Mouse (Mus musculus): ENCODE results near the gene Miga2.
"Not testable (repeated sequence)": the region's sequence is repeated elsewhere in the genome, so short reads cannot be mapped to it uniquely, and the experiment has no call there.

Gene Miga2

GRCm38 (mm10) chr2:30397986-30398512 lies 34.0 kb downstream of the Miga2 start:
- no peak for DNase-seq (ENCODE audit: low spot score)

DNA sequence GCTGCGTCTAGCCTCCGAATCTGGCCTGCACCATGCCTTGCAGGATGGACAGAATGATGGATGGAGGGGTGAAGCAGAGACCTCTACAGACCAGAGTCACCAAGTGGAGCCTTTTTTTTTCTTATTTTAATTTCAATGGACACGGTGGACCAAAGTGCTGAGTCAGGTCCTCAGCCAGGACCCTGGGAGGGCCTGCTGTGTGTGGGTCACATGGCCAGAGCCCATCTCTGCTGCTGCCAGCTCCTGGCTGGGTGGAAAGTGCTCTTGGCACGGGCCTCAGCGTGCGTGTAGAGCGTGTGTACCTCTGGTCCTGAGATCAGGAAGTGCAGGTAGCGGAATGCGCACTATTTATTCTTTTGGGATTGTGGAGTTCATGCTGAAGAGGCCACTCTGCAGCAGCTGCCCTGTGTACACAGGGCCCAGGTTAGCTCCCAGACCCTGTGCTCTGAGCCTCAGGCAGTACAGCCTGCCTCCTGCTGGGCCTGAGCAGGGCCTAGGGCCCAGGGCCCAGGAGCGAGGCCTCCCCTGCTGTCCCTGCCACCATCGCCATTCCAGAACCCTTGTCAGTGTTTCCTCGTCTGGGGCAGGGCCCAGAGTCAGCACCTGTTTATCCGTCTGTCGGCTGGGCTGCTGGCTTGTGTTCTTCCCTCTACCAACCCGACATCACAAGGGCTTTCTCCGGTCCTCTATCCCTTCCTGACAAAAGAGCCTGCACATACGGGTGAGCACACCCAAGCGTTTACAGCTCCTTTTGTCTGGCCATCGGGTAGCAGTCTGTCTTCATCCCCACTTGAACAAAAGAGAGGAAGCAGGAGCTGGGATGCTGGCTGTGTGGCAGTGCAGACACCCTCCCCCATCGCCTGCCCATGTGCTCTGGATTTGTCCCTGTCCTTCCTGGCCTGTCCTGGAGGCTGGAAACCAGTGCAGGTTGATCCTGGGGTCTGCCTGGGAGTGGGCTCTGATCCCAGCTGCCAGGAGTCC lies 35.4 kb downstream of the Miga2 start:
- DNase-seq (ENCODE audit: low spot score), result no peak

GRCm38 (mm10) chr2:30401581-30401980 lies 37.5 kb downstream of the Miga2 start:
- no peak for DNase-seq (ENCODE audit: low spot score)

DNA sequence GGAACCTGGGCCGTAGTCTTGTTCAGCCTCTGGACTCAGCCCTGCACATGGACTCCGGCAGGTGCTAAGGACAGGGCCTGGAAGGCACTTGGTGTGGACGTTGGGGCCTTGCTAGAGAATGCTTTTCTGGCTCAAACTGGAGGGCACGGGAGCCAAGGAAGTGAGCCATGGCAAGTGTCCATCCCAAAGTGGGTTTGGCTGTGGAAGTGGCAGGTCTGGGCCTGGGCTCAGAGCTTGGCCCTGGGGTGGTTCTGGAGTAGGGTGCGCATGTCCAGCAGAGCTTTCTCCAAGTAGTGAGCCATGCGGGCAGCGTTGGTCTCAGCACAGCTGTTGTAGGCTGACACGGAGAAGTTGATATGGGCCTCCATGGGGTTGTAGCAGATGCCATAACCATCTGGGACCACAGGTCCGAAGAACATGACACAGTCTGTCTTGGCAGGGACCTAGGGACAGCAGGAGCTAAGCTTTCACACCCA lies 38.4 kb downstream of the Miga2 start:
- no peak for DNase-seq (ENCODE audit: low spot score)

DNA sequence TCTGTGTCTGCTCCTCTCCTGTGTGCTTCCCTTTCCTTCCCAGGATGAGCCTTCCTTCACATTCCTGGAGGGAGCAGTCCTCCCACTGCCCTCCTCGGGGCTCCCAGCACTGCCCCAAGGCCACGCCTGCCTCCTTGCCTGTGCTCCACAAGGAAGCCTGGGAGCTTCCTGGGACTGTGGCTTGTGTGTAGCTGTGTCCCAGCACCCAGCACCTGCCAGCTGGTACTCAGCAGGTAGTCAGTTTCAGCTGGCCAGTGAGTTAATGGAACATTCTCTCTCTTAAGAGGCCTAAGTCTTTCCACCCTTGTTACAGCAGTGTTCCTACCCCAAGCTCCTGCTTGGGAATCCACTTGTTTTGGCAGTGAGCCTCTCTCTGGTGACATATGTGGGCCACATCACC lies 38.8 kb downstream of the Miga2 start:
- DNase-seq (ENCODE audit: low spot score), result no peak

- no peak for DNase-seq (ENCODE audit: low spot score)
Measured at GRCm38 (mm10) chr2:30403870-30404269, 39.8 kb downstream of the Miga2 start.

- DNase-seq (ENCODE audit: low spot score), result no peak
Measured at GRCm38 (mm10) chr2:30407221-30407620, 43.2 kb downstream of the Miga2 start.

GRCm38 (mm10) chr2:30407778-30408177 lies 43.7 kb downstream of the Miga2 start:
- DNase-seq (ENCODE audit: low spot score), result no peak

DNA sequence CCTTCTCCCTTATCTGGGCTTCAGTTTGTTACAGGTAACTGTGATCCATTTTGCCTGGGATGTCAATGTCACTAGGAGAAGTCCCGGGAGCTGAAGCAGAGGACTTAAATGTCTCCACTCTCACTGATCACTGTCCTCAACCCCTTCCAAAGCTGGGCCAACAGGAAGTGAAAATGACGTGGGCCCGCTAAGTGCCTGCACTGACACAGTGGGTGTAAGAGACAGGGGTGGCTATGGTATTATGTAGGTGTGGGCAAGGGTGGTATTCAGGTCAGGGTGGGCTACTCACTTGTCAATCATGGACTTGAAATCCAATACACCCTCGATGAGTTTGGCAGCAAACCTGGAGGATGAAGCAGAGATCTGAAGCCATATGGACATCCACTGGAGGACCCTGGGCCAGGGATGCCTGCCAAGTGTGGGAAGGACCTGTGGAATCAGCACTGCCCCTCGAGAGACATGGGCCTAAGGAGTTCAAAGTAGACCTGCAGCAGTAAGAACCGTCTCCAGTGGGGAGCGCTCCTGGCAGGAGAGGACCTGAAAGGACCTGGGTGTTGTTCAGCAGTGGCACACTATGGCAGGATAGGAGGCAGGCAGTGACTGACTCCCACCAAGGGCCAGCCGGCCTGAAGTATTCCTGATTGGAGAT lies 44.5 kb downstream of the Miga2 start:
- DNase-seq (ENCODE audit: low spot score), result no peak

DNA sequence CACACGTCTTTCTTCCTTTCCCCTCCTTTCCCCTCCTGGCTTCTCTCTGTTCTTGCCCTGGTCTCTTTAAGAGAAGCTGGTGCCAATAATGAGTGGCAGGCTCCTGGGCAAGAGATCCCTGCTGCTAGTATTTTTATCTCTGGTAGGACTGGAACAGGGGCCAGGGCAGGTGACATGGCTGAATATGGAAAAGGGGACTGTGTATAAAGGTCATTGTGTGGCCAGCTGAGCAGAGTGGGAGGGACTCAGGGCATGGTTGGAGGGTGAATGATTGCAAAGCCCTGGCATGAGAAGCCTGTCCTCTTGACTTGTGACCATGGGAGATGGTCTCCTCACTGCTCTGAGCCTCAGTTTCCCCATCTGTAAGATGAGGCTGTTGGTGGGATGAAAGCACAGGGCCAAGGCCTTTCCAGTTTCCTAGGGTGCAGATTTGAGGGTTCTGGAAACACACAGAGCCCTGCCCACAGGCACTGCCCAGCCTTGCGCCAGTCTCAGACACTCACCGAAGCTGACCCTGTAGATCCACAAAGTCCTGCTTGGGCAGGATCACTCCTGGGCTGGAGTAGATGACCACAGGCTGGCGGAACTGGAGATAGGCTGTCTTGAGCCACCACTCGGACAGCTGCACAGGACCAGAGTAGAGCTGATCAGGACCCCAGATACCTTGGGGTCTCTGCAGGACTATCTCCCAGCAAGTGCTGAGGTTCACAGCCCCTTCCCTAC lies 45.6 kb downstream of the Miga2 start:
- no peak for DNase-seq (ENCODE audit: low spot score)

DNA sequence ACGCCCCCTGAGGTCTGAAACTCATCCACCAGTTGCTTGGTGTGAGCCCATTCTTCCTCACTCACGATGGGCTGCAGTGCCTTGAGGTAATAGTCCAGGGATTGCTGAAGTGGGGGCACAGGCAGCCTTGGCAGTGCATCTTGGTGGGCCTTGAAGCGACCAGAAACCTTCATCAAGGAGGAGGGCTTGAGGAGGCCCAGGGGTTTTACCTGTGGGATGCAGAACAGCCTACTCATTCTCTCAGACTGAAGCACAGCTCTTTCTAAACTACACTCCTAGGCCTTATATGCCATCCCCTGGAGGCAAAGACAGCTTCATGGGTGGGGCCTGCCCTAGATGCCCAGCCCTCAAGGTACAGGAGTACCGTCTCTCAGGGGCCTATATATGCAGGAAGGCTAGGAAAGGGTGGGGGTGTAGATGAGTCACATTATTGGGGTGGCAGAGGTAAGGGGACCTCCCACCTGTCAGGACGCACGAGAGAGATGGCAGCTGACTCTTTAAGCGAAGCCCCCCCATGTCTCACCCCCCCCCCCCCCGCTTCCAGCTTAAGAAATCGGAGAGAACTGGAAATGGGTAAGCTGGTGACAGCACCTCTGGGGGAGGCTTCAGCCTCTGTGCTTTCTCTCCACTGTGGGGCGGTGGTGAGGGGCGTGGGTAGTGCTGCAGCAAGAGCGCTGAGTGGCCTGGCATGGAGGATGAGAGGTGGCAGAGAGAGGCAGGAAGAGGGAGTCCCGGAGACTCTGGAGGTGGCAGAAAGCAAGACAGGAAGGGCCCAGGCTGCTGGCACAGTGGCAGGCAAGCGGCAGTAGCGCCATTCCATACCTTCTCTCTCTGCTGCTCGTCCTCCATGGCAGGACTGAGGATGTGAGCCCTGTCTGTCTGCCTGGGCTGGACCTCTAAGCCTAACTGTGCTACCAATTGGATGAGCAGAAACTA lies 49.3 kb downstream of the Miga2 start:
- DNase-seq (ENCODE audit: low spot score), result no peak

DNA sequence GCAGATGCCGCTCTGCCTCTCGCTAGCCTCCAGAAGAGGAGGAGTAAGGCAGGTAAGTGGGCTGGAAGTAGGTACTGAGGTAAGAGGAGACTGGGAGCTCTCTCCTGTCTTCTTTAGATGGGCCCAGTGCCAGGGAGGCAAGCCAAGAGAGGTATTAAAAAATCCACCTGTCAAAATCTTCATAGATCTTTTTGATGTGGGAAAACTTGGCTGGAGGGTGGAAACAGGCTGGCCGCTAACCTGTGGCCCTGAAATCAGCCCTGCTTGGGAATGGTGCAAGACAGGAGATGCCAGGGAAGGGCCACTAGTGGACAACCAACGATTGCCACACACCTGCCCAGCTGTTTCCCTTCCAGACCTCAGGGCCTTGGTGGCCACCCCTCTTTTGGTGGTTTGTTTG lies 50.1 kb downstream of the Miga2 start:
- peak; percentile 52 for DNase-seq (ENCODE audit: low spot score)

- DNase-seq (ENCODE audit: low spot score), result no peak
Measured at GRCm38 (mm10) chr2:30414681-30415080, 50.6 kb downstream of the Miga2 start.

- peak; percentile 94 for DNase-seq (ENCODE audit: low spot score)
Measured at GRCm38 (mm10) chr2:30415157-30415935, 51.3 kb downstream of the Miga2 start, which contains the start of gene Crat. Gene Crat (minus strand): TSS chr2:30415813.

DNA sequence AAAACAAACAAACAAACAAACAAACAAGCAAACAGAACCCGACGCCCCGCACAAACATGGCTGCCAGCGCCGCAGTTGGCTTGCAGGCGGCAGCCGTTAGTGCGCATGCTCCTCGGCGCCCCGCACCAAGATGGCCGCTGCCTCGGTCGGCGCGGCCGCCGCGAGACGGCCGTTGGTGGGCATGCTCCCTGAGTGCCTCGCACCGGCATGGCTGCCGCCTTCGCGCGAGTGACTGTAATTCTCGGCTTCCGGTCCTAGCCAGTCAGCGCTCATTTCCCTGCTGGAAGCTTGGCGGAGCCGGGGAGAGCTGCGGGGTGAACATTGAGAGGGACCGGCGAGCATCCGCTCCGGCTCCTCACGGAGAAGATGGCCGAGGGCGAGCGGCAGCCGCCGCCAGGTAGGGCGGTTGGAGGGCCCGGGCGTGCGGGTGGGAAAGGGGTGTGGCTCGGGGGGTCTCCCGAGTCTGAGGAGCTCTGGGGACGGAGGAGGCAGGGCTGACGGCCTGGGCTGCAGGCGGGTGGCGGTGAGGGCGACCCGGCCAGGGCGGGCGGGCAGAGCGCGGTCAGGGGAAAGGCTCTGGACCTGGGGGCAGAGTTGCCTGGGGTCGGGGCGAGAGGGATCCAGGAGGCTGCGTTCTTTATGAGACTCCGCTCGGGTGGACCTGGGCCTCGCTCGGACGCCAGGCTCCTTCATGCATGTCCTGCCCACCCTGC lies 52.1 kb downstream of the Miga2 start, which contains the start of gene Ptpa:
Ptpa (plus strand) TSS at position 104 of the 713 bp plus-strand sequence.
- peak; percentile 95 for DNase-seq (ENCODE audit: low spot score)

DNA sequence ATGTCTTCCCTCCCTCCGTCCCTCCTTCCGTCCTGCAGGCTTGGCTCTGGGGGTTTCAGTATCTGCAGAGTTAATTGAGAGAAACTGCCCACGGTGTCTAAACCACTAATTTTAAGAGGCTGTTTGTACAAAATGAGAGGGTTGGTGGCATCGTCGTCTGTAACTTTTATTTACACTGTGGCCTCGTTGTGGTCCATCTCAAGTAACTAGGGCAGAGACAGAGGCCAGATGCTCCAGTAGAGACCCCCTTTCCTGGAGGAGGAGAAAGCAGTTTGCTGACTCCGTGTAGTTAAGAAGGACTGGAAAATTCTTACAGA lies 52.6 kb downstream of the Miga2 start:
- DNase-seq (ENCODE audit: low spot score), result no peak

- DNase-seq (ENCODE audit: low spot score), result not testable (repeated sequence)
Measured at GRCm38 (mm10) chr2:30417154-30417553, 53.1 kb downstream of the Miga2 start.

- DNase-seq (ENCODE audit: low spot score), result no peak
Measured at GRCm38 (mm10) chr2:30417595-30418165, 53.6 kb downstream of the Miga2 start.

DNA sequence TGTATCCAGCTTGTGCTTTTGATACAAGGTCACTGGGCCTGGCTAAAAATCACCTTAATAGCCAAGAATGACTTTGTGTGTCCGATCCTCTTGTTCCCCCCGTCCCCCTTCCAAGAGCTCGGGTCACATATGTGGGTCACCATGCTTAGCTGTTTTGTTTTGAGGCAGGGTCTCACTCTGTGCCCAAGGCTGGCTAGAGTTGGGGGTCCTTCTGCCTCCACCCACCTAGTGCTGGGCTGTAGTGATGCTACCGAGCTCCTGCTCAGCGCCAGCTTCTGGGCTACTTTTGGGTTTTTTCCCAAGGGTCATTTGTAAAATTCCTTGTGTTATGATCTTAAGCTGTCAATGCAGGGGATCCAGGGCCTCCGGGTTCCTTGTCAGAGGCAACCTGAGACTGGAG lies 54.2 kb downstream of the Miga2 start:
- DNase-seq (ENCODE audit: low spot score), result no peak
